Mouse (Mus musculus) myocyte (in vitro differentiated cells): ENCODE results near the gene Gm37240.

Source experiments
- CEBPB ChIP-seq: IDR thresholded peaks from 2 replicates; pipeline ENCODE4 v1.6.1; 2011; ENCODE audit warnings: mild to moderate bottlenecking, moderate library complexity; ENCODE audit not compliant: poor library complexity, insufficient read depth, severe bottlenecking
- MAX ChIP-seq: IDR thresholded peaks from one replicate; pipeline ENCODE4 v1.6.1; 2011; ENCODE audit warnings: low read depth, mild to moderate bottlenecking, control low read depth
- MYOD1 ChIP-seq, 3 experiments: IDR thresholded peaks; one replicate each; pipeline ENCODE4 v1.6.1; 2011; ENCODE audit warnings: control low read depth in 2 of 3, low read depth in 2 of 3, mild to moderate bottlenecking in 2 of 3, moderate library complexity in 1 of 3; ENCODE audit not compliant: insufficient read length in 2 of 3, control insufficient read depth in 1 of 3
- POLR2A ChIP-seq: IDR thresholded peaks from one replicate; pipeline ENCODE4 v1.6.1; 2011; ENCODE audit warnings: low read depth, mild to moderate bottlenecking, control low read depth, moderate library complexity; ENCODE audit not compliant: insufficient read length
- POLR2AphosphoS2 ChIP-seq: IDR thresholded peaks from one replicate; pipeline ENCODE4 v1.6.1; 2011; ENCODE audit warnings: low read depth, control low read depth; ENCODE audit not compliant: insufficient read length
- SRF ChIP-seq: IDR thresholded peaks from one replicate; pipeline ENCODE4 v1.6.1; 2011; ENCODE audit warnings: low read depth; ENCODE audit not compliant: control insufficient read depth, insufficient read length
- TCF3 ChIP-seq: IDR thresholded peaks from one replicate; pipeline ENCODE4 v1.6.1; 2011; ENCODE audit warnings: low read depth, control low read depth; ENCODE audit not compliant: insufficient read length
- USF1 ChIP-seq: IDR thresholded peaks from one replicate; pipeline ENCODE4 v1.6.1; 2011; ENCODE audit warnings: low read depth, mild to moderate bottlenecking, control low read depth, moderate library complexity

DNA sequence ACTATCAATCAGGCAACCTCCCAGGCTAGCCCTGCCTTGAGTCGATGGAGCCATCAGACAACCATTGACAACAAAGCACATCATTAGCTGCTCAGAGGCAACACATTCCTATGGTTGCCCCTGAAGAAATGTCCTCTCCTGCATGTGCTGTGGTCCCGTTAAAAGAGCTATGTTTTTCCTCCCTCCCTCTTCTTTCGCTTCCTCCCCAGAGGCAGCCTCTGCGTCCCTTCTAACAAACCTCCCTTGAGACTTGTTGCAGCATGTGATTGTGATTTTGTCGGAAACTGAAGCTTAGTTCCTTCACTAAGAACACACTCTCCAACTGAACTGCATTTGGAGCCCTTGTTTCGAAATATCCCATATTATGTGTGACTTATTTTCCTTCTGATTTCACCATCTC is 830.1 kb downstream of the Gm37240 start:
- TF ChIP-seq MYOD1 (IDR thresholded peaks at IDR 0.05; ENCODE audit: control insufficient read depth in 1 of 3, insufficient read length in 2 of 3, low read depth in 2 of 3) (no peak), POLR2A (no peak), CEBPB (no peak), POLR2AphosphoS2 (no peak), SRF (no peak), USF1 (no peak), TCF3 (no peak), MAX (no peak)
